Mouse (Mus musculus): ENCODE results near the gene Dennd1c. TPM values are rescaled to one million over a fixed set of nuclear protein-coding genes. Genes with fewer than 3 reads are reported as not detected.

Dennd1c gene
- total and polyA plus RNA-seq, 2 experiments from 2014 or later, result 0.70 to 2.1 TPM

GRCm38 (mm10) chr17:57079919-57080318 lies 1.6 kb upstream of the Dennd1c start:
- no peak overlapping the region for H3K4me3 ChIP-seq (ENCODE audit: low read depth, low read length)
- TF ChIP-seq CTCF (IDR thresholded peaks at IDR 0.05; ENCODE audit: low read depth) (no peak), EP300 (IDR thresholded peaks at IDR 0.05; ENCODE audit: low read depth) (no peak)
- DNase-seq (ENCODE audit: low spot score), result no peak
- no peak overlapping the region for H3K9ac ChIP-seq (replicated peaks; ENCODE audit: low read depth, low read length)
- H3K4me2 ChIP-seq (ENCODE audit: low read depth, low read length), result no peak overlapping the region
- no peaks in the 10 kb centered on the region for H3K27me3 ChIP-seq (ENCODE audit: control insufficient read depth, insufficient read depth, low read length)
- no peaks in the 10 kb centered on the region for H3K36me3 ChIP-seq (replicated peaks; ENCODE audit: control insufficient read depth, insufficient read depth, low read length)
- H3K9me3 ChIP-seq (replicated peaks; ENCODE audit: control insufficient read depth, low read length), result no peaks in the 10 kb centered on the region
- H3K4me1 ChIP-seq (ENCODE audit: control insufficient read depth, insufficient read depth), result no peaks in the 10 kb centered on the region
- ATAC-seq (ENCODE audit: insufficient read depth, low read depth), result no peak
- no peak overlapping the region for H3K27ac ChIP-seq (ENCODE audit: low read depth)
- WGBS, result 62% methylated on average over 3 of the region's 3 CpGs

DNA sequence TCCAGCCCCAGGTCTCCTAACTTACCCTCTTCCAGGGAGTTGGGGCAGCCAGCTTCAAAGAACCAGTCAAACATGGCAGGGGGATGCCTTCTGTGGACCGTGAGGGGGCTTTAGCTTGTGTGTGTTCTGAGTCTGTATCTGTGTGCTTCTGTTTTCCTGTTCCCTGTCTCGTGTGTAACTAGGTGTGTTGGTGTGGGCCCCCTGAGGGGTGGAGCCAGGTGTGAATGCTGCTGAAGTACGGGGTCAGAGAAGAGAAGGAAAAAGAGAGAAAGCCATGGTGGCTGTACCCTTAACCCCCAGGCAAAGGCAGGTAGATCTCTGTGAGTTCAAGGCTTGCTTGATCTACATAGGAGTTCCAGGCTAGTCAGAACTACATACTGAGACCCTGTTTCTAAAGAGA lies 1.4 kb downstream of the Dennd1c start:
- no peaks in the 10 kb centered on the region for H3K9me3 ChIP-seq (replicated peaks; ENCODE audit: control insufficient read depth, low read length)
- no peak for ATAC-seq (ENCODE audit: insufficient read depth, low read depth)
- TF ChIP-seq EP300 (IDR thresholded peaks at IDR 0.05; ENCODE audit: low read depth), result no peak
- no peak for TF ChIP-seq CTCF (IDR thresholded peaks at IDR 0.05; ENCODE audit: low read depth)
- no peak overlapping the region for H3K4me2 ChIP-seq (ENCODE audit: low read depth, low read length)
- H3K9ac ChIP-seq (replicated peaks; ENCODE audit: low read depth, low read length), result no peak overlapping the region
- no peak overlapping the region for H3K27ac ChIP-seq (ENCODE audit: low read depth)
- no peaks in the 10 kb centered on the region for H3K27me3 ChIP-seq (ENCODE audit: control insufficient read depth, insufficient read depth, low read length)
- 52% methylated on average over 3 of the region's 3 CpGs for WGBS
- no peaks in the 10 kb centered on the region for H3K4me1 ChIP-seq (ENCODE audit: control insufficient read depth, insufficient read depth)
- no peaks in the 10 kb centered on the region for H3K36me3 ChIP-seq (replicated peaks; ENCODE audit: control insufficient read depth, insufficient read depth, low read length)
- H3K4me3 ChIP-seq (ENCODE audit: low read depth, low read length), result no peak overlapping the region
- no peak for DNase-seq (ENCODE audit: low spot score)

- ATAC-seq (ENCODE audit: insufficient read depth, low read depth) (no peak), DNase-seq (ENCODE audit: low spot score) (no peak)
- H3K4me1 ChIP-seq (ENCODE audit: control insufficient read depth, insufficient read depth), result no peaks in the 10 kb centered on the region
- WGBS, result 8% methylated on average over 11 of the region's 11 CpGs
- TF ChIP-seq EP300 (IDR thresholded peaks at IDR 0.05; ENCODE audit: low read depth), result no peak
- TF ChIP-seq CTCF (IDR thresholded peaks at IDR 0.05; ENCODE audit: low read depth), result no peak
- no peak overlapping the region for H3K27ac ChIP-seq (ENCODE audit: low read depth)
- H3K4me3 ChIP-seq (ENCODE audit: low read depth, low read length), result no peak overlapping the region
- no peak overlapping the region for H3K4me2 ChIP-seq (ENCODE audit: low read depth, low read length)
- no peak overlapping the region for H3K9ac ChIP-seq (replicated peaks; ENCODE audit: low read depth, low read length)
- no peaks in the 10 kb centered on the region for H3K36me3 ChIP-seq (replicated peaks; ENCODE audit: control insufficient read depth, insufficient read depth, low read length)
- no peaks in the 10 kb centered on the region for H3K9me3 ChIP-seq (replicated peaks; ENCODE audit: control insufficient read depth, low read length)
- H3K27me3 ChIP-seq (ENCODE audit: control insufficient read depth, insufficient read depth, low read length), result 0 out of 2 replicates have a peak, but pooled peaks cover 16% of the 10 kb centered on the region
Observed at GRCm38 (mm10) chr17:57070699-57071098, 7.6 kb downstream of the Dennd1c start.

DNA sequence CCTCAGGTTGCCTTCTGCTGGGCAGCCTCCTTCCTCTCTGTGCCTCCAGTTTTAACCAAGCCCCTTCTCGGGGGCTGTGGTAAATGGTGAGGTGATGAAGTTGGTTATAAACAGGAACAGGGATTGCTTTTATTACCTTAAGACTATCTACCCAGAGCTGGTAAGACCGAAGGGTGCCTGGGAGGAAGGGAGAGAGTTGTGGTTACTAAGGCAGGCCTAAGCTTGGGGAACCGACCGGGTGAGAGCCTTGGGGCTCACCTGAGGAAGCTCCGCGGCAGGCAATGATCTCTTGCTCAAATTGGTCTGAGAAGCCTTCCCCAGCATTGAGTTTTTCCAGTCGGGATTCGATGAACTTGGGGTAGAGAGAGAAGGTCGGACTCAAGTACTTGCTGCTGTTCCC lies 8.0 kb downstream of the Dennd1c start:
- H3K4me3 ChIP-seq (ENCODE audit: low read depth, low read length), result no peak overlapping the region
- DNase-seq (ENCODE audit: low spot score), result no peak

DNA sequence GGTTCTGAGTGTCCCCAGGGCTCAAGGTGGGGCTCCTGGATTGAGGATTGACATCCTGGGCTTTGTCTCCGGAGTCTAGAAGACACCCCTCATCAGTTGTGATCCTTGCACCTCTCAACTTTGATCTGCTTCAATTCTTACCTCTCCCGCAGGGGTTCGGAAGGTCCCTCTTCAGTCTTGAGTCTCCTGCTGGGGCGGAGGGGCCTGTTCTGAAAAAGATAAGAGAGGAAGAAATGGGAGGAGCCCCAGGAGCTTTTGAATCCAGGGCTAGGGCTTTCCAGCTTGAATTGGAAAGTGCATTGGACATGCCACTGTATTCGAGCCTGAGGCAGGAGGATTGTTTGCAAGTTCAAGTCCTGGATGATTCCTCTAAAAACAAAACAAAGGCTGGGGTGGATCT lies 11.4 kb downstream of the Dennd1c start:
- no peak overlapping the region for H3K4me3 ChIP-seq (ENCODE audit: low read depth, low read length)
- DNase-seq (ENCODE audit: low spot score) (no peak), ATAC-seq (ENCODE audit: insufficient read depth, low read depth) (no peak)
- no peak overlapping the region for H3K27ac ChIP-seq (ENCODE audit: low read depth)
- H3K4me1 ChIP-seq (ENCODE audit: control insufficient read depth, insufficient read depth), result peaks cover 6% of the 10 kb centered on the region
- H3K36me3 ChIP-seq (replicated peaks; ENCODE audit: control insufficient read depth, insufficient read depth, low read length), result no peaks in the 10 kb centered on the region
- no peak overlapping the region for H3K4me2 ChIP-seq (ENCODE audit: low read depth, low read length)
- no peak for TF ChIP-seq EP300 (IDR thresholded peaks at IDR 0.05; ENCODE audit: low read depth)
- no peak for TF ChIP-seq CTCF (IDR thresholded peaks at IDR 0.05; ENCODE audit: low read depth)
- H3K9me3 ChIP-seq (replicated peaks; ENCODE audit: control insufficient read depth, low read length), result no peaks in the 10 kb centered on the region
- H3K27me3 ChIP-seq (ENCODE audit: control insufficient read depth, insufficient read depth, low read length), result peaks cover 33% of the 10 kb centered on the region
- 42% methylated on average over 5 of the region's 5 CpGs for WGBS
- no peak overlapping the region for H3K9ac ChIP-seq (replicated peaks; ENCODE audit: low read depth, low read length)

More for the DNA sequence above, 8.0 kb downstream of the Dennd1c start:
- Histone ChIP-seq H3K27me3 (ENCODE audit: control insufficient read depth, insufficient read depth, low read length) (0 out of 2 replicates have a peak, but pooled peaks cover 16% of the 10 kb centered on the region), H3K27ac (ENCODE audit: low read depth) (no peak overlapping the region), H3K4me1 (ENCODE audit: control insufficient read depth, insufficient read depth) (no peaks in the 10 kb centered on the region), H3K4me2 (ENCODE audit: low read depth, low read length) (no peak overlapping the region), H3K9me3 (replicated peaks; ENCODE audit: control insufficient read depth, low read length) (no peaks in the 10 kb centered on the region), H3K36me3 (replicated peaks; ENCODE audit: control insufficient read depth, insufficient read depth, low read length) (no peaks in the 10 kb centered on the region), H3K9ac (replicated peaks; ENCODE audit: low read depth, low read length) (no peak overlapping the region)
- ATAC-seq (ENCODE audit: insufficient read depth, low read depth), result no peak
- 22% methylated on average over 9 of the region's 9 CpGs for WGBS
- no peak for TF ChIP-seq CTCF (IDR thresholded peaks at IDR 0.05; ENCODE audit: low read depth)
- no peak for TF ChIP-seq EP300 (IDR thresholded peaks at IDR 0.05; ENCODE audit: low read depth)

GRCm38 (mm10) chr17:57063031-57063430 lies 15.3 kb downstream of the Dennd1c start:
- no peak overlapping the region for H3K9ac ChIP-seq (replicated peaks; ENCODE audit: low read depth, low read length)
- WGBS, result 16% methylated on average over 8 of the region's 8 CpGs
- H3K36me3 ChIP-seq (replicated peaks; ENCODE audit: control insufficient read depth, insufficient read depth, low read length), result no peaks in the 10 kb centered on the region
- no peak overlapping the region for H3K27ac ChIP-seq (ENCODE audit: low read depth)
- TF ChIP-seq CTCF (IDR thresholded peaks at IDR 0.05; ENCODE audit: low read depth) (no peak), EP300 (IDR thresholded peaks at IDR 0.05; ENCODE audit: low read depth) (no peak)
- H3K9me3 ChIP-seq (replicated peaks; ENCODE audit: control insufficient read depth, low read length), result no peaks in the 10 kb centered on the region
- H3K4me1 ChIP-seq (ENCODE audit: control insufficient read depth, insufficient read depth), result peaks cover 15% of the 10 kb centered on the region
- no peak for DNase-seq (ENCODE audit: low spot score)
- no peak overlapping the region for H3K4me3 ChIP-seq (ENCODE audit: low read depth, low read length)
- no peak overlapping the region for H3K4me2 ChIP-seq (ENCODE audit: low read depth, low read length)
- H3K27me3 ChIP-seq (ENCODE audit: control insufficient read depth, insufficient read depth, low read length), result peaks cover 35% of the 10 kb centered on the region
- ATAC-seq (ENCODE audit: insufficient read depth, low read depth), result no peak
